Mouse (Mus musculus) embryo, embryonic 9.5 days (tissue): ENCODE measurements around the gene Madd.
"Not testable (repeated sequence)": the region's sequence is repeated elsewhere in the genome, so short reads cannot be mapped to it uniquely, and the experiment has no call there.

Source experiments
- DNase-seq: peaks from one replicate; pipeline ENCODE4 v3.0.0-alpha.2; 2017; ENCODE audit errors: extremely low spot score

Gene Madd

DNA sequence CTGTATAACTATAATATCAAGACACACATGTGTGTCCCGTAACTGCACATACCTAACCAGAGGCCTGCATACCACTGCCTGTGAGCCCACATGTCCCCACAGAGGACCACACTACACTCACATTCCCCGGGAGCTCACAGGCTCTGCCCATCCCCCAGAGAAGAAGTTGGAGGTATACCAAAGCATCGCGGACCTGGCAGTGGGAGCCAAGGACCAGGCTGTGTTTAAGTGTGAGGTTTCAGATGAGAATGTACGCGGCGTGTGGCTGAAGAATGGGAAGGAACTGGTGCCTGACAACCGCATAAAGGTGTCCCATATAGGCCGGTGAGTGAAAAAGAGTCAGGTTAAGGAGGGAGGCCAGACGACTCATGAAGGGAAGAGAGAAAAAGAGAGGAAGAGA lies 58.5 kb downstream of the Madd start:
- DNase-seq, result no peak

DNA sequence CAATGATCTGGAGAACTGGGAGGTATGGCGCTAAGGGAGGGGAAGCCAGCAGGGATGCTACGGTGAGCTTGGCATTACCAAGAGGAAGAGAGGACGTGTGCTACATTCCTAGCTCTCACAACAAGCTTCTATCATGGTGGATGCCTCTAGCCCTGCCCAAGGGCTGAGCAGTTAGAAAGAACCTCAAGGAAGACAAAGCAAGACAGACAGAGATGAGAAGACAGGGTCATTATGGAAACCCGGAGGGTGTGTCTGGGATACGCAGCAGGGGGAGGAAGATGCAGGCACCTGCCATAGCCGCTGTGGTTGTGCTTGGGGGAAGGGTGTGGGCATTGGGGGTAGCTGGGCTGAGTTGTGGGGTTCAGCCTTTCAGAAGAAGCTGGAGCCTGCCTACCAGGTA lies 60.1 kb downstream of the Madd start:
- no peak for DNase-seq

DNA sequence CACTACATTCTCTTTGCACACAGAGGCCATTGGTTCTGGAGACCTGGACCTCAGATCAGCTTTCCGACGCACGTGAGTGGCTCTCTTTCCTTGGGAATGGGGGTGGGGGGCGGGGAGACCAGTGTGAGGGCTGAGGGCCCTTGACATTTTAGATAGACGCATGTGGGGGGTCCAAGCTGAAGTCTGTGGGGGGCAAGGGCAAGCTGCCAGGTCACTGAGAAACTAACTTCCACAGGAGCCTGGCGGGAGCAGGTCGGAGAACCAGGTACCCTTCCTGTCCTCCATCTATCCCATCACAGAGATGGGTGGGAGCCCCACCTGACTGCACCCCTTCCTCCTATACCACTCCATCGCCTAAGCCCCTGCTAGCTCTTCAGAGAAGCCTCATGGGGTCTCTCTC lies 62.1 kb downstream of the Madd start:
- no peak for DNase-seq

DNA sequence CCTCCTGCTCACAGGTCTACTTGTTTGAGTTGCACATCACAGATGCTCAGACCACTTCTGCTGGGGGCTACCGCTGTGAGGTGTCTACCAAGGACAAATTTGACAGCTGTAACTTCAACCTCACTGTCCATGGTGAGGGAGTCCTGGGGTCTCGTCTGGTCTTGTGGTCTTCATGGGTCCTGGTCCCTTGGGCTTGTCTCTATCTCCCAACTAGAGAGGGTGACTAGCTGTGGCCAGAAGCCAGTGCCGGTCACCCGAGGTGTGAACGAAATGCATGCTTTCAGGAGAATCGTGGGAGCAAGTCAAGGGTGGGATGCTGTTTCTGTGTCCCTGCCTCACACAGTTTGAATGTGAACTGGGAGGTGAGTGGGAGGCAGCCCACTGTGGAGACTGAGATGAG lies 62.6 kb downstream of the Madd start:
- no peak for DNase-seq

DNA sequence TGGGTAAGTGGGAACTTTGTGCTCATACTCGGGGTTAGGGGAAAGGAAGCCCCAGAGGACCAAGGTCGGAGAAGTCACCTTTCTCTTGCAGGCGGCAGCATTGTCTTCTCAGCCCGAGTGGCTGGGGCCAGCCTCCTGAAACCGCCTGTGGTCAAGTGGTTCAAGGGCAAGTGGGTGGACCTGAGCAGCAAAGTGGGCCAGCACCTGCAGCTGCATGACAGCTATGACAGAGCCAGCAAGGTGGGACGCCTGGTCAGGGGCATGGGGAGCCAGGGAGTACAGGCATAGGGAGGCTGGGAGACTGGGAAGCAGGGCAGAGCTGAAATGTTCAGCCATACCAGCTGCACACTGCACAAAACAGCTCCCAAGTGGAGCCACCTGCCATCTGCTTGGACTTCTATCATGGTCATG lies 63.4 kb downstream of the Madd start:
- DNase-seq, result no peak

DNA sequence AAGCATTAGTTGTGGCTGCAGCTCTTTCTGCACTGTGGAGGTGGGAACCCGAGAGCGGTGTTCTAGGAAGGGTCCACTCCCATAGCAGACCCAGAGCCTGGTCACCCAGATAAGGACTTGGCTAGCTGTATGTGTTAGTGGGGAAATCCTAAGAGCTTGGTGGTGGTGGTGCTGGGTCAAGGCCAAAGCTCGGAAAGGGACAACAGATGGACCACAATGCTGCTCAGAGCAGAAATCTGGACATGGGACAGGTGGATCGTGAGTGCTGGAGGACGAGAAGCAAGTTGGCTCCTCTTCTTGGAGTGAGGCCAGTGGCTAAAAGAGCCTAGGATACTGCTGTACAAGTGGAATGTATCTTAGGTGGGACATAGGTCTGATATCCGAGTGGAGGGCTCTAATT lies 64.1 kb downstream of the Madd start:
- DNase-seq, result no peak

DNA sequence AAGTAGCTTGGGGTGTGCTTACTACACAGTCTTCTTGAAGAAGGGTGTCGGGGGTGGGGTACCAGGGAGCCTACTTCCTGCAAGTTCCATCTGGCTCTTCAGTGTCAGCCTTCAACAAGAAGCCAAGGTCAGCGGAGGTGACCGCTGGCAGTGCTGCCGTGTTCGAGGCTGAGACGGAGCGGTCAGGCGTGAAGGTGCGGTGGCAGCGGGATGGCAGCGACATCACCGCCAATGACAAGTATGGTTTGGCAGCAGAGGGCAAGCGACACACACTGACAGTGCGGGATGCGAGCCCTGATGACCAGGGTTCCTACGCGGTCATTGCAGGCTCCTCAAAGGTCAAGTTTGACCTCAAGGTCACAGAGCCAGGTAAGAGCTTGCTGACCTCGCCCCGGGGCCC lies 64.6 kb downstream of the Madd start:
- DNase-seq, result no peak

DNA sequence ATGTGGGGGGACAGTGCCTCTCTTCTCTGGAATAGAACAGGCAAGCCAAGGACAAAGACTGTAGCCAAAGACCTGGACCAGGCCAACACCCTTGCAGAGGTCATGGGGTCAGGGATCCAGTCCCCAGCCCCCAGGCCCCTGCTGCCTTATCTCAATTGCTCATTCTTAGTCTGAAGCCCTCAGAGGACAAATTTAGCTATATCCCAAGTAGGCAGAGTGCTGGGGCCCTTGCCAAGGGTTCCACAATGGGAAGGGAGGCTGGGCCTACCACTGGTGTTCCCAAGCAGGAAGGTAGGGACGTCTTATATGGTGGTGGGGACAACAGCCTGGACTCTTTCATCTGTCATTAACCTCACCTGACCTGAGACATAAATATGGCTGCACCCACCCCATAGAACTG lies 65.0 kb downstream of the Madd start:
- DNase-seq, result no peak

DNA sequence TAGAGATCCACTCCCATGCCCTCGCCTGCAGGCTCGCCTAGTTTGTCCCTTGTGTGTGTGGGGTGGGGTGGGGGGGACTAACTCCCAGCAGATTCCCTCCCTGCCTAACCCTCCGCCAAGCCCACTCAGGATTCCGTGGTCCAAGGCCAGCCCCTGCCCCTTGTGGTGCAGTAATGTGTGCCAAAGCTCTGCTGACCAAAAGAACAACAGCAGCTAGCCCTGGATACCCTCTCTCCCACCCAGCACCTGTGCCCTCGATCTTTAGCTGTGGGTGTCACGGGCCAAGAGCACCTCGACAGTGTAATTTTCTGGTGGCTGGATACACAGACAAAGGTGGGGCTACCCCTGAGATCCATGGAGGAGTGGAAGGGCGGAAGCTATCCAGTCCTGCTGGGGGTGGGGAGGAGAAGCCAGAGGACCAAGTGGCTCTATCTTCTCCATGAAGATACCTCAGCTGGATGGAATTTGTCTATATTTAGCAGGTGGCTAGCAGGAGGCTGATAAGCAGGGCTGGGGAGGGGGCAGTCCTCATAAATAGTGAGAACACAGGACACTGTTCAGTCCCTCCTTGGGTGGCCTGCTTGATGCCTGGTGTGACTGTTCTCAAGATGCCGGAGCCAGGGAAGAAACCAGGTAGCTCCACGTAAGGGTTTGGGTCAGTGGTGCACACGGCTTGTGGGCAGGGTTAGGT lies 65.9 kb downstream of the Madd start, which contains the start of gene Mybpc3:
TSS of gene Mybpc3 (plus strand) at position 560 of the 691 bp plus-strand sequence.
- no peak for DNase-seq

DNA sequence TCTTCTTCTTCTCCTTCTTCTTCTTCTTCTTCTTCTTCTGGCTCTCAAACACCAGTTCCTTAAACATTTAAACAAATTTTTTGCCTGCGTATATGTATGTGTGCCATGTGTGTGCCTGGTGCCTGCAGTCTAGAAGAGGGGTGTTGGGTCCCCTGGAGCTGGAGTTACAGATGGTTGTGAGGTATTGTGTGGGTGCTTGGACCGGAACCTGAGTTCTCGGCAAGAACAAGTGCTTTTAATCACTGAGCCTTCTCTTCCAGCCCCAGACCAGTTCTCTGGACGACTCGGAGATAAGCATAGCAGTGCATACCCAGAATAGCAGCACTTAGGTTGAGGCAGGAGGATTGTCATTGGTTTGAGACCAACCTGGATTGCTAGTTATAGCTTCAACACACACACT lies 66.8 kb downstream of the Madd start:
- no peak for DNase-seq

DNA sequence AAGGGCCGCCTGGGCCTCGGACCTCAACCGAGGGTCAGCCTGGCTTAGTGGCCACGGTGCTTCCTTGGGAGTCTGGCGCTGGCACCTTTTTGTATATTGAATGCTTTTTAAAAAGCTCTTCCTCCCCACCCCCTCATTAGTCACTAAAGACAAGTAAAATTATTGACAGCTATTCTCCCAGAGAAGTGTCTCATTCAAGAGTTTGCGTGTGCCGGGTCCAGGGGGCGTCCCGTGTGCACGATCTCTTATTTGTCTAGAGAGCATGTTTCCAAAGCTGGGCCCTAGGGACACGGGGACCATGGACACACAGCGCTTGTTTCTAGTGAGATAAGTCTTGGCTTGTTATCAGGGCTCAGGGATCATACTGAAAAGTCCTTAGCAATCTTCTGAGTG lies 68.1 kb downstream of the Madd start:
- no peak for DNase-seq

DNA sequence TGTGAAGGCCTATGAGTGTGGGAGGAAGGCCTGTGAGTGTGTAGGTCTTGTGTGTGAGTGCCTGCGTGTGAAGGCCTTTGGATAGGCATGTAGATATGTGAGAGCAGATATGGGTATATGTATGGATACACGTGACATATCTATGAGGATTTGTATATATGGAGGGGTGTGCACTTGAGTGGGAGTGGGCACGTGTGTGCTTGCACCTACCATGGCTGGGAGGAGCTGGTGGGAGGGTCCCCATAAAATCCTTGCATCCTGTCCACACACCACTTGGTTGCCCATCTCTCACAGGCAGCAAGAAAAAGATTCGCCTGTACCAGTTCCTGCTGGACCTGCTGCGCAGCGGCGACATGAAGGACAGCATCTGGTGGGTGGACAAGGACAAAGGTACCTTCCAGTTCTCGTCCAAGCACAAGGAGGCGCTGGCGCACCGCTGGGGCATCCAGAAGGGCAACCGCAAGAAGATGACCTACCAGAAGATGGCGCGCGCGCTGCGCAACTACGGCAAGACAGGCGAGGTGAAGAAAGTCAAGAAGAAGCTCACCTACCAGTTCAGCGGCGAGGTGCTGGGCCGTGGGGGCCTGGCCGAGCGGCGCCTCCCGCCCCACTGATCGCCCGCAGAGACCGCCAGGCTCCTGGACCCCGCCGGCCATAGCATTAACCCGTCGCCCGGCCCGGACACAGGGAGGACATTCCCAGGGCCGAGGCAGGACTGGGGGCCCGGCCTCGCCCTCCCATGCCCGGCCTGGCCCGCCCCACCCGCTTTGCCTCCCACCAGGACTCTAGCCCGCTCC lies 68.7 kb downstream of the Madd start:
- DNase-seq, result peak; percentile 97

DNA sequence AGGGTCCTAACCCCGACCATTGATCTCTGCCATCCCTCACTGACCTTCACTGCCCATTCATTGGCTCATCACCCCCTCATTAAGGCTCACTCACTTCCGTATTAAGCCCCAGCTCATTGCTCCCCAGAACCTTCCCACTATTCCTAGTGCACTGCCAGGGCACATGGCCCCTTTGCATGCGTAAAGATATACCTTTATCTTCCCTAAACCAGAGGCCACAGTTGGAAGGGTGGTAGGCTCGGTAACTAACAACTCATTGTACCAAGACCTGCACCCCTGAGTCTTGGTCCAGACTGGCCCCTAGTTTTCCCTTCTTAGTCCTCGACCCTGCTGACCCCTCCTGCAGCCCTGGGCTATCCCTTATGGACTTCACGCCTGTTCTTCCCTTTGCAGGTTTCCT lies 69.8 kb downstream of the Madd start:
- no peak for DNase-seq

DNA sequence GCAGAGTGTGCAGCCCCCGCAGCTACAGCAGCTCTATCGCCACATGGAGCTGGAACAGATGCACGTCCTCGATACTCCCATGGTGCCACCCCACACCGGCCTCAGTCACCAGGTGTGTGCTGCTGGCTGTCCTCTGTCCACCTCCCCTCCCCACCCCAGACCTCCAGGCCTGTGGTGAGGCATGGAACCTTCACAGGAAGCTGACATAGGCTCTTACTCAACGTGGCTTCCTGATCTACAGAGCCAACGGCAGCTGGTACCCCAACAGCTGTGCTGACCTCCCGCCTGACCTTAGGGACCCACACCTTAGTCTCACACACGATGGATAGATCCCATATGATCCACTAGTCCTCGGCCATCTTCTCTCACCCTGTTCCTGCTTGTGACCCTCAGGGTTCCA lies 70.3 kb downstream of the Madd start:
- DNase-seq, result no peak

DNA sequence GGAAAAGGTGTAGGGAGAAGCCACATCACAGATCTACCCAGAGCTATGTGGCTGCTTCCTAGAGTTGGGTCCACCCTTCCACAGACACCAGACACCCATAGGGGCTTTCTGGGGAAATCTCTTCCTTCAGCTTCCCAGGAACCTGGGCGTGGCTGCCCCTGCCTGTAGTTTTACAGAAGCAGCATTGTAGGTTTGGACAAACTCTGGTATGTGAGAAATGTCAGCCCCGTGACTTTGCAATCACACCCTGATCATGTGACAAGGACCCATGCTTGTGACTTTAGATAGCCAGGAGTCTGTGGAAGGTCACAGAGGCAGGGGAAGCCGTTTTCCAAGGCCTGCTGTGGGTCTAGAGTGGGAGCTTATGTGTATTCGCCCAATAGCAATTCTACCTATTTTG lies 71.1 kb downstream of the Madd start:
- DNase-seq, result no peak

DNA sequence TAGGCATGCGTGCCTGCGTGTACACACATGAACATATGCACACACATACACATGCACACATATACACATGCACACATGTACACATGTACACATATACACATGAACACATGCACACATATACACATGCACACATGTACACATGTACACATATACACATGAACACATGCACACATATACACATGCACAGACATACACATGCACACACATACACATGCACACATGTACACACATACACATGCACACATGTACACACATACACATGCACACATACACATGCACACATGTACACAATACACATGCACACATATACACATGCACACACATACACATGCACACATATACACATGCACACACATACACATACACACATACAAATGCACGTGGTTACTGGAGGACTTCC lies 71.8 kb downstream of the Madd start:
- not testable (repeated sequence) for DNase-seq

DNA sequence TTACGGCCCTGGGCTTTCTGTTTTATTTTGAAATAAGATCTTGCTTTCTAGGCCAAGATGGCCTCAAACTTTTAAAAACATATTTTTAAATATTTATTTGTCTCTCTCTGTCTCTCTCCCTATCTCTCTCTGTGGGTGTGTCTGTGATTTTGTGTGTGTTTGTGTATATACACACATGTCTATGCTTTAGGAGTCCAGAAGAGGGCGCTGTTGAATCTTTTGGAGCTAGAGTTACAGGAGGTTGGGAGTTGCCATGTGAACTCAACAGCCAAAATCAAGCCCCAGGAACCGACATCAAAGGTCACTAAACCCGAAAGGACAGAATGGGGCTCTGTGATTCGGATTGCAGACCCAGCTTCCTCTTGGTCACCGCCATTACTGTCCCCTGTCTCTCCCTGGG lies 73.2 kb downstream of the Madd start:
- DNase-seq, result no peak

DNA sequence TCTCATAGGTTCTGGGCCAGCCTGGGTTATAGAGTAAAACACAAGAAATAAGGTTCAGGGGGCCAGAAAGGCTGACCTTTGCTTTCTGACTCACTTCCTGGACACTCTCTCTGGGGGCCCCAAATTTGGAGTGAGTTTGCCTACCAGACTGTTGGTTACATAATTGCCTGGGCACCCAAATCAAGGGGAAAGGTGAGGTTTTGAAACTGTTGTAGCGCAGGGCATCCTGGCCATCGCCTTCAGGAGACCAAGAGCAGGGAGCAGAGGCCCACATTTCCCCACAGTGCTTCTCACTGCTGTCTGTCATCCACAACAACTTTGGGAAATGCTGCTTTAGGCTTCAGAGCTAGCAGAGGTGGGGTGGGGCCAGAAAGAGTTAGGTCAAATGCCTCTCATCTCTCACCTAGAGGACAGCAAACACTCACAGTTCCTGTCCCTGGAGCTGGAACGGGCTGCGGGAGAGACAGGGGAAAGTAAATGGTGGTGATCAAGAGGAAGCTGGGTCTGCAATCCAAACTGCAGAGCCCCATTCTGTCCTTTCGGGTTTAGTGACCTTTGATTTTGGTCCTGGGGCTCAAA lies 73.7 kb downstream of the Madd start:
- no peak for DNase-seq

DNA sequence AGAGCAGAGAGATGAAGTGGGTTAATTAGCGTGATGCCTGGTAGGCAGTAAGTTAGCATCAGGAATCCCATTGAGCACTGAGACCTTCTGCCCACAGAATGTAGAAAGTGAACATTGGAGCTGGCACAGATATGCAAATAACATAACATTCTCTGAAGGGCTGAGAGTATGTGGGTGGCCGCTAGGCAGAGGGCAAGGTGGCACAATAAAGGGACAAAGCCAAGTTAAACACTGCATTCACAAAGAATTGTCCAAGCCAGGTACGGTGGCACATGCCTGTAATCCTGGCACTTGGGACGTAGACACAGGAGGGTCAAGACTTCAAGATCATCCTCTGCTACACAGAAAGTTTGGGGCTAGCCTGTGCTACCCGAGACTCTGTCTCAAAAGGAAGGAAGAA lies 74.4 kb downstream of the Madd start:
- no peak for DNase-seq

DNA sequence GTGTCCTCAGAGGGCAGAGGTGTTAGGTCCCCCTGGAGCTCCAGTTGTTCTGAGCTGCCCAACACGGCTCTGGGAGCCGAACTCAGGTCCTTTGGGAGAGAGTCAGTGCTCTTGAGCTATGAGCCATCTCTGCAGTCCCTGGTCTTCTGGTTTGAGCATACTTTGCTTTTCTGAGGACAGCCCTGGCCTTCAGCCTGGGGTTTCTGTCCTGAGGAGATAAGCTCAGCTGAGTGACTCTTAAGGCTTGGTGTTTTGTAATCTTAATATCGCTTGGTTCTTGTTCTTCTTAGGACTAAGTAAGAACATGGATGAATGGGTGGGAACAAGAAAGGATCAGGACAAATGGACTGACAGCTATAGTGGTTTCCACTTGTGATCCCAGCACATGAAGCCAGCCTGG lies 75.5 kb downstream of the Madd start:
- no peak for DNase-seq

DNA sequence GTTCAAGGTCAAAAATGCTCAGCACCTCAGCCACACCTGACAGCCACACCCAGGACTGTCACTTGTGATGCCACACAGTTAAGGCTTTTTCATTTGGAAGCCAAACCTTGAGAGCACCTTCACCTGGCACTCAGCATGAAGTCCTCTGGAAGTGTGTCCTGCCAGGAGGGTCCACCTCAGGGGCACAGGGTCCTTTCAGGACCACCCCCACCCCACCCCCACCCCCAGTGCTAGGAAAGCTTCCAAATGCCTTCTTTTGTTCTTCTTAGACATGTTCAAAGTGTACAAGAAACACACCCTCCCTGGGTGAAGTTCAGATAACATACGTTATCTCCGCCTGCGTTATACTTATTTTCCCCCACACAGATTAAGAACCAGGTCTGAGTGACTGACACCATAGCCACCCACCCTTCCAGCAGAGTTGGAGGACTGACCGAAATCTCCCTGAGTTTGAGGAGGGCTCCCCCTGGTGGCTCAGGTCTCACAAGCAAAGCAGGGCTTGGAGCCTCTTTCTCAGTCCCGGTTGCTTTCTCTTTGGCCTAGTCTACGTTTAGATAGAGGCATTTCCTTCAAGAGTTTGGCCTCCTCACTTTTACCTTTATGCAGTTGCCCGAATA lies 82.4 kb downstream of the Madd start:
- peak; percentile 84 for DNase-seq

DNA sequence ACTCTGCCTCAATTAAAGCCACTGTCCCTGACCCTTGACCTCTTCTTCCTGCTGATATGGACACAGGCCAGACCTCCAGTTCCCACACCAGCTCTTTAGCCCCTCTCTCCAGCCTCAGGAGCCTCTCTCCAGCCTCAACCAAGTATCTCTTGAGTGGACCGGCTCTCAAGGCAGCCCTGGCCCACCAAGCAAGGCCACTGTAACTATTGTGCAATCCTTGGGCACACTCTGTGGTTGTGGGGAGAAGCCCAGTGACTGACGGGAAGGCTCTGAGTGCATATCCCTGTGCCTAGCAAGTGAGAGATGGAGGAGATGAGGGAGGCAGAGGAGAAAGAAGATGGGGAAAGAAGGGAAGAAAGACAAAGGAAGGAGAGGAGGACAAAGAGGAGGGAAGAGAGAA lies 85.5 kb downstream of the Madd start:
- no peak for DNase-seq

DNA sequence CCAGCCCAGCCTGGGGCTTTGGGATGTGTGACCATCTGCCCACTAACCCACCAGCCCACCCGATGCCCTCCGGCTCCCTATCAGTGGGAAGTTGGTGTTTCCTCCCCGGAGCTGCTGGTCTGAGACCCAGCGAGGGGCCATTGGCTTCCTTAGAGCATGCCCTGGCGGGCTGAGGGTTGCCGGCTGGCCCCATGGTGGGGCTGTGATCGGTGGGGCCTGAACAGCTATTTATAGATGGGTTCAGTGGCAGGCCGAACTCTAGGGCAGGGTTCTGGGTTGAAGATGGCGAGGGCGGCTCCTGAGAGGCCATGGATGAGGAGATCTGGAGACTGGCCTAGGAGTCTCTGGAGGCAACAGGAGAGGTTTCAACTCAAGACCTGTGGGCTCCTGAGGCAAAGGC lies 86.6 kb downstream of the Madd start:
- DNase-seq, result no peak
